Mouse (Mus musculus) heart, postnatal 0 days (tissue): Measurements from ENCODE around the gene Kdm2a. TPM values are rescaled to one million over a fixed set of nuclear protein-coding genes. Genes with fewer than 3 reads are reported as not detected.
"Not testable (repeated sequence)": the region's sequence is repeated elsewhere in the genome, so short reads cannot be mapped to it uniquely, and the experiment has no call there.

Source experiments
- ATAC-seq: fragments of 200-750 bp; cut with Nextera tagmentation; 2 replicates; pipeline ENCODE4 v1.8.0; 2017; ENCODE audit warnings: low read depth, moderate number of reproducible peaks, moderate library complexity; ENCODE audit not compliant: insufficient read depth
- DNase-seq: peaks from one replicate; pipeline ENCODE4 v3.0.0-alpha.2; 2016; ENCODE audit warnings: low spot score
- H3K27ac ChIP-seq: fragments of 300-500 bp; sonication (generic); 2 replicates; pipeline ENCODE4 v1.5.1; 2014; ENCODE audit warnings: low read depth, mild to moderate bottlenecking
- H3K27me3 ChIP-seq: fragments of 300-500 bp; sonication (generic); 2 replicates; pipeline ENCODE4 v1.6.1; 2014; ENCODE audit warnings: low read length, mixed read lengths; ENCODE audit not compliant: control insufficient read depth, insufficient read depth
- H3K36me3 ChIP-seq: fragments of 300-500 bp; sonication (generic); replicated peaks from 2 replicates; pipeline ENCODE4 v1.6.1; 2014; ENCODE audit warnings: low read length, mixed read lengths; ENCODE audit not compliant: control insufficient read depth, insufficient read depth
- H3K4me1 ChIP-seq: fragments of 300-500 bp; sonication (generic); 2 replicates; pipeline ENCODE4 v1.6.1; 2014; ENCODE audit warnings: antibody characterized with exemption; ENCODE audit not compliant: control insufficient read depth, insufficient read depth
- H3K4me2 ChIP-seq: fragments of 300-500 bp; sonication (generic); 2 replicates; pipeline ENCODE4 v1.6.1; 2014; ENCODE audit warnings: low read depth, mild to moderate bottlenecking, low read length, moderate library complexity
- H3K4me3 ChIP-seq: fragments of 300-500 bp; sonication (generic); 2 replicates; pipeline ENCODE4 v1.5.1; 2014; ENCODE audit warnings: low read depth, low read length
- H3K9ac ChIP-seq: fragments of 300-500 bp; sonication (generic); replicated peaks from 2 replicates; pipeline ENCODE4 v1.6.1; 2014; ENCODE audit warnings: low read depth, low read length, mixed read lengths
- H3K9me3 ChIP-seq: fragments of 300-500 bp; sonication (generic); replicated peaks from 2 replicates; pipeline ENCODE4 v1.6.1; 2016; ENCODE audit warnings: low read length; ENCODE audit not compliant: control insufficient read depth
- CTCF ChIP-seq: IDR thresholded peaks from 2 replicates; pipeline ENCODE4 v1.5.1; 2016; ENCODE audit warnings: antibody characterized with exemption, control low read depth, low read depth
- EP300 ChIP-seq: IDR thresholded peaks from 2 replicates; pipeline ENCODE4 v1.6.1; 2016; ENCODE audit warnings: antibody characterized with exemption, low read depth
- WGBS: fragments of 180-500 bp; shearing (Covaris S2); extraction: QIAGEN DNeasy Blood & Tissue Kit; methylation state at CpG from one replicate; pipeline ENCODE4 v1.1.7; 2014; 5-methylcytosine and 5-hydroxymethylcytosine counted together
- polyA plus RNA-seq: library from polyadenylated mRNA; unstranded; fragments of >200 nt; fragmentation: Nextera tagmentation; extraction: Ambion mirVana; gene quantifications from 2 replicates; pipeline ENCODE4 v1.2.1, GENCODE M21; 2015
- total RNA-seq: library from RNA; depleted of rRNA; stranded (reverse); fragments of >200 nt; gene quantifications from 2 replicates; pipeline ENCODE4 v1.2.3, GENCODE M21; 2014; ENCODE audit warnings: low replicate concordance

The Kdm2a gene
- total and polyA plus RNA-seq, 2 experiments from 2014 or later = 15.7 to 65.3 TPM

DNA sequence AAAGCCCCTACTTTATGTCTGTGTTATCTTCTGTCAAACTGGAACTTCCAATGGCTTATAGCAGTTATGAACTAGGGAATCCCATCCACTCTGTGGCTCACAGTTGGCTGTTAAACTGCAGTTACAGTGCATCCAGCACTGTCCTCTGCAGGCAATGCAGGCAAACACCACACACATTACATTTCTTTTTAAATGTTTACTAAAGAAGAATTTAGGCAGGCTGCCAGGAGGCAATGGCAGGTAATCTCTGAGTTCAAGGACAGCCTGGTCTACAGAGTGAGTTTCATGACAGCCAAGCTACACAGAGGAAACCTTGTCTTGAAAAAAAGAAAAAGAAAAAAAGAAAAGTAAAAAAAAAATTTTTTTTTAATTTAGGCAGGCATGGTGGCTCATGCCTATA, 14.8 kb downstream of the Kdm2a start:
- H3K27ac ChIP-seq = no peak overlapping the region
- H3K4me3 ChIP-seq = no peak overlapping the region
- H3K4me1 ChIP-seq = peaks cover 4% of the 10 kb centered on the region; the same call in 1 of the 2 replicates
- H3K9me3 ChIP-seq = no peaks in the 10 kb centered on the region
- ATAC-seq (no peak), DNase-seq (no peak)
- no peak overlapping the region for H3K9ac ChIP-seq
- peaks cover 13% of the 10 kb centered on the region; the same call in 1 of the 2 replicates for H3K36me3 ChIP-seq
- H3K27me3 ChIP-seq = no peaks in the 10 kb centered on the region
- no peak overlapping the region for H3K4me2 ChIP-seq
- TF ChIP-seq CTCF (no peak), EP300 (no peak)

GRCm38 (mm10) chr19:4382303-4382702, 15.8 kb downstream of the Kdm2a start:
- H3K9ac ChIP-seq, ATAC-seq, H3K27ac ChIP-seq, H3K4me3 ChIP-seq, H3K27me3 ChIP-seq, DNase-seq, H3K36me3 ChIP-seq, H3K9me3 ChIP-seq, H3K4me2 ChIP-seq, H3K4me1 ChIP-seq: not testable (repeated sequence)
- 91% methylated on average over 1 of the region's 1 CpGs for WGBS

- Histone ChIP-seq H3K36me3 (0 out of 2 replicates have a peak, but pooled peaks cover 5% of the 10 kb centered on the region), H3K9me3 (no peaks in the 10 kb centered on the region), H3K27me3 (no peaks in the 10 kb centered on the region), H3K27ac (no peak overlapping the region), H3K4me1 (no peaks in the 10 kb centered on the region), H3K4me2 (no peak overlapping the region), H3K9ac (no peak overlapping the region), H3K4me3 (no peak overlapping the region)
- WGBS = 66% methylated on average over 2 of the region's 2 CpGs
- no peak for TF ChIP-seq CTCF
- TF ChIP-seq EP300 = no peak
- DNase-seq (no peak), ATAC-seq (no peak)
Measured at GRCm38 (mm10) chr19:4370656-4371055, 27.4 kb downstream of the Kdm2a start.

- no peak overlapping the region for H3K4me2 ChIP-seq
- H3K36me3 ChIP-seq = 0 out of 2 replicates have a peak, but pooled peaks cover 5% of the 10 kb centered on the region
- no peaks in the 10 kb centered on the region for H3K27me3 ChIP-seq
- DNase-seq (no peak), ATAC-seq (no peak)
- no peak overlapping the region for H3K9ac ChIP-seq
- no peaks in the 10 kb centered on the region for H3K4me1 ChIP-seq
- no peak overlapping the region for H3K4me3 ChIP-seq
- no peaks in the 10 kb centered on the region for H3K9me3 ChIP-seq
- H3K27ac ChIP-seq = no peak overlapping the region
- TF ChIP-seq EP300 (no peak), CTCF (no peak)
- 68% methylated on average over 1 of the region's 1 CpGs for WGBS
Measured at GRCm38 (mm10) chr19:4370254-4370653, 27.8 kb downstream of the Kdm2a start.

- Histone ChIP-seq H3K4me1 (no peaks in the 10 kb centered on the region), H3K36me3 (peaks cover 74% of the 10 kb centered on the region), H3K27ac (no peak overlapping the region), H3K4me2 (no peak overlapping the region), H3K4me3 (no peak overlapping the region), H3K27me3 (no peaks in the 10 kb centered on the region), H3K9ac (no peak overlapping the region), H3K9me3 (no peaks in the 10 kb centered on the region)
- DNase-seq (no peak), ATAC-seq (no peak)
- TF ChIP-seq CTCF (no peak), EP300 (no peak)
- 85% methylated on average over 2 of the region's 2 CpGs for WGBS
Measured at GRCm38 (mm10) chr19:4349455-4349854, 48.6 kb downstream of the Kdm2a start.

DNA sequence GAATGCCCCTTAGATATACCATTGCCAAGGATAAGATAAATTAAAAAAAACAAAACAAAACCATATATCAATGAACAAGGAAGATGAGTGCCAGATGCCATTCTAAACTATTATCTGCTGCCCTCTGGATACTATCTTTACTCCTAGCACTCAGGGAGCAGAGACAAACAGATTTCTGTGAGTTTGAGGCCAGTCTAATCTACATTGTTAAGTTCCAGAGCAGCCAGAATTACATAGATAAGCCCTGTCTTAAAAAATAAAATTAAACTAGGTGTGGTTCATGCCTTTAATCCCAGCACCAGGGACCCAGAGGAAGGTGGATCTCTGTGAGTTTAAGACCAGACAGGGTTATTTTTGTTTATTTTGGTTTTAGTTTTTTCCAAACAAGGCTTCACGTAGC, 51.6 kb downstream of the Kdm2a start:
- no peak for TF ChIP-seq EP300
- no peak for TF ChIP-seq CTCF
- no peaks in the 10 kb centered on the region for H3K9me3 ChIP-seq
- 93% methylated on average over 1 of the region's 1 CpGs for WGBS
- no peak overlapping the region for H3K4me2 ChIP-seq
- no peak overlapping the region for H3K27ac ChIP-seq
- no peaks in the 10 kb centered on the region for H3K4me1 ChIP-seq
- H3K27me3 ChIP-seq = no peaks in the 10 kb centered on the region
- peaks cover 80% of the 10 kb centered on the region for H3K36me3 ChIP-seq
- DNase-seq = no peak
- no peak for ATAC-seq
- no peak overlapping the region for H3K4me3 ChIP-seq
- H3K9ac ChIP-seq = no peak overlapping the region
